Mouse (Mus musculus) thymus, adult 2 months (tissue): ENCODE measurements at regions not wholly inside any gene's neighbourhood (a gene's known extent, or its start where the extent isn't known, plus 50 kb on each side); places are given as distances from the start of the nearest gene placed in this dataset.

Experiments
- CTCF ChIP-seq: fragments of 200-500 bp; IDR thresholded peaks from 2 replicates; pipeline ENCODE4 v1.5.1; 2012; ENCODE audit warnings: mild to moderate bottlenecking, control low read depth, low read length, moderate library complexity, borderline replicate concordance; ENCODE audit not compliant: control insufficient read depth, poor library complexity, insufficient read depth; ENCODE audit errors: extremely low read depth
- POLR2A ChIP-seq: fragments of 200-500 bp; IDR thresholded peaks from 2 replicates; pipeline ENCODE4 v1.6.1; 2012; ENCODE audit warnings: mild to moderate bottlenecking, low read length, control low read depth, moderate library complexity; ENCODE audit not compliant: control insufficient read depth, poor library complexity, insufficient read depth; ENCODE audit errors: extremely low read depth

DNA sequence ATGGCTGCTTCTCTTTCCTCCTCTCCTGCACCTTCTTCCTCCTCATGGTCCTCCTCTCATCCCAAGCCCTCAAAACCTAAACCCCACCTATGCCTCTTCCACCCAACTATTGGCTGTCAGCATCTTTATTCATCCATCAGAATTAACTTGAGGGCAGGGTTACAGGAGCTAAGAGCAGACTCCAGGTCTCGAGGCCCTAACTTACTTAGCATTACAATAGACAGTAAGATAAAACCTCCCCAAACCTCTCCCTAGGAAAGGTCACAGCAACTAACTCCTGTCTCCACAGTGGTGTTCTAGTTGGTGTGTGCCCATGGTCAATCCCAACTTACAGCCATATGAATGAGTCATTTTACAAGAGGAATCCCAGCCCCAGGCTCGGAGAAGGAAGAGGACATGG, 88.3 kb upstream of the Rpl38 start:
- TF ChIP-seq CTCF (no peak), POLR2A (no peak)
